Mouse (Mus musculus) MN1 (cell line): ENCODE results near the gene Sbpl.
A peak's percentile ranks its signal among the peaks of the same experiment; 100 is the strongest.
"Not testable (repeated sequence)": the region's sequence is repeated elsewhere in the genome, so short reads cannot be mapped to it uniquely, and the experiment has no call there.

Experiments
- DNase-seq: peaks from one replicate; pipeline ENCODE4 v3.0.0-alpha.2; 2016; ENCODE audit warnings: low spot score

Sbpl gene

GRCm38 (mm10) chr17:23960084-23960738, 5.1 kb upstream of the Sbpl start:
- peak; percentile 83 for DNase-seq

- not testable (repeated sequence) for DNase-seq
Measured at GRCm38 (mm10) chr17:23950828-23951227, 4.2 kb downstream of the Sbpl start.

GRCm38 (mm10) chr17:23949068-23949467, 6.0 kb downstream of the Sbpl start:
- DNase-seq, result no peak

GRCm38 (mm10) chr17:23947486-23947885, 7.6 kb downstream of the Sbpl start:
- DNase-seq, result not testable (repeated sequence)

GRCm38 (mm10) chr17:23941372-23941771, 13.7 kb downstream of the Sbpl start, which contains the start of gene Sbp:
TSS of gene Sbp (plus strand) at chr17:23941672.
- no peak for DNase-seq

GRCm38 (mm10) chr17:23931157-23931556, 23.9 kb downstream of the Sbpl start:
- no peak for DNase-seq

- DNase-seq, result peak; percentile 86
Measured at GRCm38 (mm10) chr17:23925090-23925493, 30.0 kb downstream of the Sbpl start.

GRCm38 (mm10) chr17:23924531-23925007, 30.5 kb downstream of the Sbpl start:
- DNase-seq, result peak; percentile 93

- DNase-seq, result not testable (repeated sequence)
Measured at GRCm38 (mm10) chr17:23917158-23917557, 37.9 kb downstream of the Sbpl start, which contains the start of gene Dcpp3. TSS of gene Dcpp3 (plus strand) at chr17:23917458.
